Mouse (Mus musculus) thymus, postnatal 36 days (tissue): ENCODE results near the gene Miox.

Experiments used
- DNase-seq, 2 experiments: peaks; one replicate each; pipeline ENCODE4 v3.0.0; 2022; ENCODE audit warnings: mixed read lengths in 2 of 2

Miox gene

GRCm38 (mm10) chr15:89316146-89316545, 18.1 kb upstream of the Miox start:
- DNase-seq = peak; percentile 53 to 58

- no peak for DNase-seq
Observed at GRCm38 (mm10) chr15:89321264-89321663, 12.9 kb upstream of the Miox start.

GRCm38 (mm10) chr15:89322670-89323522, 11.3 kb upstream of the Miox start, which contains the start of gene Adm2:
Gene Adm2 (plus strand): TSS chr15:89322720.
- DNase-seq = no peak

- DNase-seq = no peak
Observed at GRCm38 (mm10) chr15:89323656-89324055, 10.5 kb upstream of the Miox start.

GRCm38 (mm10) chr15:89326441-89326840, 7.8 kb upstream of the Miox start:
- no peak for DNase-seq

GRCm38 (mm10) chr15:89334774-89335537, 758 bp downstream of the Miox start:
- no peak for DNase-seq

- DNase-seq = no peak
Observed at GRCm38 (mm10) chr15:89336422-89336821, 2.2 kb downstream of the Miox start.

- no peak for DNase-seq
Observed at GRCm38 (mm10) chr15:89339696-89340095, 5.5 kb downstream of the Miox start.

GRCm38 (mm10) chr15:89340136-89340535, 5.9 kb downstream of the Miox start:
- no peak for DNase-seq

GRCm38 (mm10) chr15:89341678-89342077, 7.5 kb downstream of the Miox start:
- DNase-seq = no peak

GRCm38 (mm10) chr15:89343325-89343724, 9.1 kb downstream of the Miox start:
- DNase-seq = no peak

GRCm38 (mm10) chr15:89350447-89350846, 16.2 kb downstream of the Miox start:
- DNase-seq = no peak

GRCm38 (mm10) chr15:89351302-89351701, 17.1 kb downstream of the Miox start:
- no peak for DNase-seq

- DNase-seq = no peak
Observed at GRCm38 (mm10) chr15:89352054-89352453, 17.9 kb downstream of the Miox start.

GRCm38 (mm10) chr15:89352795-89353194, 18.6 kb downstream of the Miox start:
- DNase-seq = no peak

- no peak for DNase-seq
Observed at GRCm38 (mm10) chr15:89353837-89354236, 19.6 kb downstream of the Miox start.

GRCm38 (mm10) chr15:89354455-89354854, 20.3 kb downstream of the Miox start:
- peak in 1 of 2 experiments; percentile 31 for DNase-seq

- peak; percentile 92 to 93 for DNase-seq
Observed at GRCm38 (mm10) chr15:89355241-89356187, 21.3 kb downstream of the Miox start, which contains the start of the genes Lmf2 and Ncaph2. Gene Lmf2 (minus strand): TSS chr15:89355659. Gene Ncaph2 (plus strand): TSS chr15:89355719.

- DNase-seq = peak; percentile 68 to 83
Observed at GRCm38 (mm10) chr15:89356372-89356771, 22.2 kb downstream of the Miox start.

GRCm38 (mm10) chr15:89358784-89359183, 24.6 kb downstream of the Miox start:
- no peak for DNase-seq

- no peak for DNase-seq
Observed at GRCm38 (mm10) chr15:89363051-89363450, 28.9 kb downstream of the Miox start.

- DNase-seq = no peak
Observed at GRCm38 (mm10) chr15:89365141-89365551, 30.9 kb downstream of the Miox start.
